Mouse (Mus musculus) midbrain, embryonic 15.5 days (tissue): Measurements from ENCODE around the gene Stap2. TPM values are rescaled to one million over a fixed set of nuclear protein-coding genes. Genes with fewer than 3 reads are reported as not detected.

Source experiments
- ATAC-seq: fragments of 200-750 bp; cut with Nextera tagmentation; replicated peaks from 2 replicates; pipeline ENCODE4 v1.8.0; 2017; ENCODE audit warnings: moderate TSS enrichment
- H3K27ac ChIP-seq: fragments of 300-500 bp; sonication (generic); 2 replicates; pipeline ENCODE4 v1.5.1; 2015; ENCODE audit warnings: mild to moderate bottlenecking, inconsistent platforms
- H3K27me3 ChIP-seq: fragments of 300-500 bp; sonication (generic); replicated peaks from 2 replicates; pipeline ENCODE4 v1.6.1; 2015; ENCODE audit warnings: inconsistent platforms
- H3K36me3 ChIP-seq: fragments of 300-500 bp; sonication (generic); replicated peaks from 2 replicates; pipeline ENCODE4 v1.6.1; 2015; ENCODE audit warnings: inconsistent platforms
- H3K4me1 ChIP-seq: fragments of 300-500 bp; sonication (generic); 2 replicates; pipeline ENCODE4 v1.6.1; 2015; ENCODE audit warnings: inconsistent platforms
- H3K4me2 ChIP-seq: fragments of 300-500 bp; sonication (generic); 2 replicates; pipeline ENCODE4 v1.6.1; 2015; ENCODE audit warnings: inconsistent platforms, mild to moderate bottlenecking, moderate library complexity
- H3K4me3 ChIP-seq: fragments of 300-500 bp; sonication (generic); 2 replicates; pipeline ENCODE4 v1.5.1; 2015; ENCODE audit warnings: mild to moderate bottlenecking, inconsistent platforms
- H3K9ac ChIP-seq: fragments of 300-500 bp; sonication (generic); 2 replicates; pipeline ENCODE4 v1.6.1; 2015; ENCODE audit warnings: mild to moderate bottlenecking, inconsistent platforms
- H3K9me3 ChIP-seq: fragments of 300-500 bp; sonication (generic); 2 replicates; pipeline ENCODE4 v1.6.1; 2016; ENCODE audit warnings: inconsistent platforms
- whole genome bisulfite sequencing: fragments of 180-500 bp; shearing (Covaris S2); methylation state at CpG from one replicate; pipeline ENCODE4 v1.1.7; 2015; ENCODE audit warnings: mixed read lengths; 5-methylcytosine and 5-hydroxymethylcytosine counted together
- polyA plus RNA-seq: library from polyadenylated mRNA; unstranded; fragments of >200 nt; fragmentation: Nextera tagmentation; extraction: Ambion mirVana; gene quantifications from 2 replicates; pipeline ENCODE4 v1.2.1, GENCODE M21; 2015

The Stap2 gene
- polyA plus RNA-seq, 1 experiment from 2014 or later: 5.8 TPM

GRCm38 (mm10) chr17:56010681-56011080 is 5.3 kb upstream of the Stap2 start:
- H3K4me1 ChIP-seq: peaks cover 33% of the 10 kb centered on the region
- H3K4me3 ChIP-seq: peak overlapping the region; percentile 71
- ATAC-seq: no peak
- no peaks in the 10 kb centered on the region for H3K27me3 ChIP-seq
- 4% methylated on average over 9 of the region's 9 CpGs for WGBS
- H3K36me3 ChIP-seq: peaks cover 29% of the 10 kb centered on the region
- H3K9ac ChIP-seq: peak overlapping the region; percentile 84
- no peaks in the 10 kb centered on the region for H3K9me3 ChIP-seq
- no peak overlapping the region for H3K27ac ChIP-seq
- peak overlapping the region; percentile 96 for H3K4me2 ChIP-seq

GRCm38 (mm10) chr17:56010255-56010654 is 4.9 kb upstream of the Stap2 start:
- H3K27ac ChIP-seq: peak overlapping the region; percentile 97; the same call in 1 of the 2 replicates
- WGBS: 67% methylated on average over 14 of the region's 14 CpGs

GRCm38 (mm10) chr17:56009962-56010240 is 4.5 kb upstream of the Stap2 start:
- Histone ChIP-seq H3K4me1 (peaks cover 33% of the 10 kb centered on the region), H3K36me3 (peaks cover 23% of the 10 kb centered on the region), H3K4me3 (peak overlapping the region; percentile 71), H3K27ac (peak overlapping the region; percentile 97), H3K9me3 (no peaks in the 10 kb centered on the region), H3K27me3 (no peaks in the 10 kb centered on the region), H3K4me2 (peak overlapping the region; percentile 96), H3K9ac (peak overlapping the region; percentile 84)
- no peak for ATAC-seq
- 38% methylated on average over 2 of the region's 2 CpGs for WGBS

More at GRCm38 (mm10) chr17:56010255-56010654, 4.9 kb upstream of the Stap2 start:
- H3K4me1 ChIP-seq: peaks cover 33% of the 10 kb centered on the region
- peak overlapping the region; percentile 96 for H3K4me2 ChIP-seq
- no peak for ATAC-seq
- H3K27me3 ChIP-seq: no peaks in the 10 kb centered on the region
- no peaks in the 10 kb centered on the region for H3K9me3 ChIP-seq
- peaks cover 27% of the 10 kb centered on the region for H3K36me3 ChIP-seq
- peak overlapping the region; percentile 84 for H3K9ac ChIP-seq
- H3K4me3 ChIP-seq: peak overlapping the region; percentile 71

- Histone ChIP-seq H3K4me1 (peaks cover 33% of the 10 kb centered on the region), H3K27ac (peak overlapping the region; percentile 97), H3K27me3 (no peaks in the 10 kb centered on the region; the same call in 1 of the 2 replicates), H3K4me3 (peak overlapping the region; percentile 71), H3K9ac (peak overlapping the region; percentile 84), H3K9me3 (no peaks in the 10 kb centered on the region), H3K36me3 (peaks cover 21% of the 10 kb centered on the region), H3K4me2 (peak overlapping the region; percentile 96)
- WGBS: under 1% methylated on average over 62 of the region's 62 CpGs
- peak; percentile 93 for ATAC-seq
These were observed 3.9 kb upstream of the Stap2 start for GRCm38 (mm10) chr17:56009088-56009961.

GRCm38 (mm10) chr17:56008356-56009087 is 3.1 kb upstream of the Stap2 start:
- peak overlapping the region; percentile 84 for H3K9ac ChIP-seq
- no peaks in the 10 kb centered on the region; the same call in 1 of the 2 replicates for H3K27me3 ChIP-seq
- peak overlapping the region; percentile 96 for H3K4me2 ChIP-seq
- peak overlapping the region; percentile 71 for H3K4me3 ChIP-seq
- peak overlapping the region; percentile 97 for H3K27ac ChIP-seq
- peaks cover 33% of the 10 kb centered on the region for H3K4me1 ChIP-seq
- peaks cover 17% of the 10 kb centered on the region for H3K36me3 ChIP-seq
- no peaks in the 10 kb centered on the region for H3K9me3 ChIP-seq
- peak; percentile 95 for ATAC-seq
- under 1% methylated on average over 21 of the region's 21 CpGs for WGBS

- Histone ChIP-seq H3K9ac (peak overlapping the region; percentile 84), H3K36me3 (peaks cover 11% of the 10 kb centered on the region), H3K4me2 (peak overlapping the region; percentile 96), H3K27ac (peak overlapping the region; percentile 97), H3K27me3 (no peaks in the 10 kb centered on the region; the same call in 1 of the 2 replicates), H3K4me1 (peaks cover 33% of the 10 kb centered on the region), H3K9me3 (no peaks in the 10 kb centered on the region), H3K4me3 (peak overlapping the region; percentile 71)
- peak; percentile 1 for ATAC-seq
- WGBS: 34% methylated on average over 14 of the region's 14 CpGs
These were observed 2.3 kb upstream of the Stap2 start for GRCm38 (mm10) chr17:56007444-56008355.

DNA sequence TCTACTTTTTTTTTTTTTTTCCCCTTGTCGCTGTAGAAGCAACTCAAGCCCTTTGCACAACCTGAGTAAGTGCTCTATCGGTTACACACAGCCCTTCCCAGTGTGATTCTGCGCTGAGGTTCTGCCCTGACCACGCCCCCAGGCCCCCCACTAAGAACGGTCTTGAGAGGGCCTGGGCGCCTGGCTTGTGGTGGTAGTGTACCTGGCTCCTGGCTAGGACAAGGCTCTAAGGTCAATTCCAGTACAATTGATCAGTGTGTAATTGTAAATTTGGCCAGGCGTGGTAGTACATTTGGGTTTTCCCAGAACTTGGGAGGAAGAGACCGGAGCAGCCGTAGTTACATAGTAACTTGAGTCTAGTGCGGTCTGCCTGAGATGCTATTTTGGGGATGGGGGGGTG is 1.6 kb upstream of the Stap2 start:
- Histone ChIP-seq H3K9me3 (no peaks in the 10 kb centered on the region), H3K27me3 (no peaks in the 10 kb centered on the region; the same call in 1 of the 2 replicates), H3K36me3 (peaks cover 4% of the 10 kb centered on the region; the same call in 1 of the 2 replicates), H3K9ac (no peak overlapping the region), H3K4me1 (peaks cover 29% of the 10 kb centered on the region), H3K4me3 (no peak overlapping the region), H3K27ac (no peak overlapping the region), H3K4me2 (no peak overlapping the region)
- WGBS: 57% methylated on average over 10 of the region's 10 CpGs
- no peak for ATAC-seq

DNA sequence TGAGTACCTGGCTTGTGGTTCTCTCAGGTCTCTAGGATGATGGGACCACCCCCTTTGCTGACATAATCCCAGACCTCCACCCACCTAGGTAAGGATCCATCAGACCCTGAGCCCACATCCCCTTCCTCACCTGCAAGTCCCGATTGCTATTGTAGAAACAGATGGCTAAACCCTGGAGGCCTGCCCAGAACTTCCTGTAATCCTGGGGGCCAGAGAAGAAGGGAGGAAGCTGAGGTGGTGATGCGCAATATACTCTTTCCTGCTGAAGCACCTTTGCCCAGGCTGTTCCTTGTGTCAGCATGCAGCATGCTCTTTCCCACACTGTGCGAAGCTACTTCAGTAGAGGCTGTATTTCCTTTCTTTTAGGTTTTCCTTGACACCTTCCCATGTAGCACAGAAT is 2.4 kb downstream of the Stap2 start:
- H3K4me2 ChIP-seq: no peak overlapping the region
- WGBS: 85% methylated on average over 3 of the region's 3 CpGs
- ATAC-seq: no peak

DNA sequence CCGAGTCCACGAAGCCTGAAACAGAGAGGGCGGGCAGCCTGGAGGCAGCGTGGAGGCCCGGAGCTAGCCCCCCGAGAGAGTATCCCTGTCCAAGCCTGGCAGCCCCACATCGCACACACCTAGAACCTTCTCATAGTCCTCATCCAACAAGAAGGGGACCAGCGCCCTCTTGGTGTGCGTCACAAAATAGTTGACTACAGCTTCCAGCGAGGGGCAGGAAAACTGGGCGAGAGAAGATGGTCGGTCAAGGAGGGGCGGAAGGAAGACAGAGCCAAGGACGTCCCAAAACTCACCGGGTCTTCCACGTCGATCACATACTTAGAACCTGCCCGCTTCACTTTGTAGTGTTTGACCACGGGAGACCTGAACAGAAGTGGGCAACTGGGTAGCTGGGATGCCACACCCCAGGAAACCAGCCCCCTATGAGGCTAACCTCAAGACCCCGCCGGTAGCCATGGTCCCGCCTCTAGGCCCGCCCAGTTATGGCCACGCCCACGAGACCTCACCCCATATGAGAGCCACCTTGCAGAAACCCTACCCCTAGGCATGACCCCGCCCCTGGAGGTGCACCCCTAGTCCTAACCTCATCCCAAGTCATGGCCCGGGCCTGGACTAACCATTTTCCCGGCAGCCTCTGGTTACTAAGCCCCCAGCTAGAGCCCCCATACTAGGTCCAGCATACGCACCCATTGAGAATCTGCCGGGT is 5.4 kb downstream of the Stap2 start:
- Histone ChIP-seq H3K4me3 (no peak overlapping the region), H3K27ac (no peak overlapping the region), H3K27me3 (peaks cover 14% of the 10 kb centered on the region; the same call in 1 of the 2 replicates), H3K4me1 (no peaks in the 10 kb centered on the region), H3K4me2 (no peak overlapping the region), H3K9me3 (no peaks in the 10 kb centered on the region), H3K36me3 (no peaks in the 10 kb centered on the region; the same call in 1 of the 2 replicates), H3K9ac (no peak overlapping the region)
- 10% methylated on average over 30 of the region's 30 CpGs for WGBS
- peak; percentile 10; the same call in 1 of the 2 replicates for ATAC-seq

More for the DNA sequence above, 2.4 kb downstream of the Stap2 start:
- Histone ChIP-seq H3K9me3 (no peaks in the 10 kb centered on the region), H3K4me1 (peaks cover 5% of the 10 kb centered on the region), H3K36me3 (no peaks in the 10 kb centered on the region), H3K4me3 (no peak overlapping the region), H3K27ac (no peak overlapping the region), H3K9ac (no peak overlapping the region), H3K27me3 (peaks cover 14% of the 10 kb centered on the region; the same call in 1 of the 2 replicates)

GRCm38 (mm10) chr17:55996007-55996406 is 9.4 kb downstream of the Stap2 start:
- WGBS: 86% methylated on average over 15 of the region's 15 CpGs
- ATAC-seq: no peak
- no peak overlapping the region for H3K27ac ChIP-seq
- H3K9ac ChIP-seq: no peak overlapping the region
- no peak overlapping the region for H3K4me2 ChIP-seq
- H3K4me3 ChIP-seq: no peak overlapping the region
- peaks cover 23% of the 10 kb centered on the region for H3K36me3 ChIP-seq
- peaks cover 11% of the 10 kb centered on the region; the same call in 1 of the 2 replicates for H3K27me3 ChIP-seq
- H3K9me3 ChIP-seq: no peaks in the 10 kb centered on the region
- no peaks in the 10 kb centered on the region for H3K4me1 ChIP-seq

DNA sequence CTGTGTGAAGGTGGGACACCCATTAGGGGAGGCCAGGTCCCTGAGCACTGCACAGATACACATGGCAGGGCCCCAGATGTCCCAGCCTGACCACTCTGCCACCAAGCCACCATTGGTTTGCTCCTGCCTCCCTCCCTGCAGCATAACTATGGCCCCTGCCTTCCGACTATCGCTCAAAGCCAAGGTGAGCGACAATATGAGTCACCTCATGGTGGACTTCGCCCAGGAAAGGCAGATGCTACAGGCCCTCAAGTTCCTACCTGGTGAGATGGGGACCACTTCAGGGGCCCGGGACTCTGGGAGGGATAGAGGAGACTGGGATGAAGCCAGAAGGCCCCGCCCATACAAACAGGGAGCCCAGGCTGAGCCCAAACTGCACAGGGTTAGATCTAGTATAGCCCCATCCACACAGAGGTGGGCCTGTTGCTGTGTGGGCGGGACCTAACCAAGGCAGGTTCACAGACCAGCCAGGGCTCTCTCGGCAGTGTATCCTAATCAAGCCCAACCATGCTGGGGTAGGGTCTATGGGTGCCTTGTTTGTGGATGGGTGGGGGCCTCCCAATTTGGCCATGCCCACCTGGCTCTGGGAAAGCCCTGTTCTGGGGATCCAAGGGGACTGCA is 15.0 kb downstream of the Stap2 start:
- peaks cover 25% of the 10 kb centered on the region for H3K36me3 ChIP-seq
- H3K9me3 ChIP-seq: no peaks in the 10 kb centered on the region
- no peak overlapping the region for H3K27ac ChIP-seq
- H3K4me1 ChIP-seq: peaks cover 16% of the 10 kb centered on the region
- no peak for ATAC-seq
- no peaks in the 10 kb centered on the region for H3K27me3 ChIP-seq
- no peak overlapping the region for H3K4me3 ChIP-seq
- no peak overlapping the region for H3K4me2 ChIP-seq
- H3K9ac ChIP-seq: no peak overlapping the region
- 90% methylated on average over 8 of the region's 8 CpGs for WGBS
